Mouse (Mus musculus) forebrain, postnatal 0 days (tissue): ENCODE measurements around the gene Bbc3. TPM values are rescaled to one million over a fixed set of nuclear protein-coding genes. Genes with fewer than 3 reads are reported as not detected.

ENCODE experiments used
- ATAC-seq: fragments of 200-750 bp; cut with Nextera tagmentation; 2 replicates; pipeline ENCODE4 v1.8.0; 2017; ENCODE audit warnings: mild to moderate bottlenecking, moderate library complexity
- DNase-seq: peaks from one replicate; pipeline ENCODE4 v3.0.0-alpha.2; 2015
- H3K27ac ChIP-seq: fragments of 300-500 bp; sonication (generic); 2 replicates; pipeline ENCODE4 v1.5.1; 2014; ENCODE audit warnings: low read depth, mild to moderate bottlenecking, antibody characterized with exemption, low read length, moderate library complexity, mixed read lengths
- H3K27me3 ChIP-seq: fragments of 300-500 bp; sonication (generic); 2 replicates; pipeline ENCODE4 v1.6.1; 2014; ENCODE audit warnings: mild to moderate bottlenecking, low read length, mixed read lengths; ENCODE audit not compliant: insufficient read depth
- H3K36me3 ChIP-seq: fragments of 300-500 bp; sonication (generic); 2 replicates; pipeline ENCODE4 v1.6.1; 2014; ENCODE audit warnings: mild to moderate bottlenecking, moderate library complexity; ENCODE audit not compliant: insufficient read depth
- H3K4me1 ChIP-seq: fragments of 300-500 bp; sonication (generic); 2 replicates; pipeline ENCODE4 v1.6.1; 2014; ENCODE audit warnings: antibody characterized with exemption; ENCODE audit not compliant: insufficient read depth
- H3K4me2 ChIP-seq: fragments of 300-500 bp; sonication (generic); 2 replicates; pipeline ENCODE4 v1.6.1; 2014; ENCODE audit warnings: low read depth, mild to moderate bottlenecking, moderate library complexity
- H3K4me3 ChIP-seq: fragments of 300-500 bp; sonication (generic); 2 replicates; pipeline ENCODE4 v1.5.1; 2014; ENCODE audit warnings: low read depth, low read length, mixed read lengths
- H3K9ac ChIP-seq: fragments of 300-500 bp; sonication (generic); 2 replicates; pipeline ENCODE4 v1.6.1; 2014; ENCODE audit warnings: mild to moderate bottlenecking
- H3K9me3 ChIP-seq: fragments of 300-500 bp; sonication (generic); 2 replicates; pipeline ENCODE4 v1.6.1; 2016; ENCODE audit warnings: low read length
- CTCF ChIP-seq: sonication (generic); IDR thresholded peaks from 2 replicates; pipeline ENCODE4 v1.5.1; 2016; ENCODE audit warnings: antibody characterized with exemption, control low read depth, low read depth
- WGBS: fragments of 180-500 bp; shearing (Covaris S2); extraction: QIAGEN DNeasy Blood & Tissue Kit; methylation state at CpG from one replicate; pipeline ENCODE4 v1.1.7; 2014; 5-methylcytosine and 5-hydroxymethylcytosine counted together
- polyA plus RNA-seq: library from polyadenylated mRNA; unstranded; fragments of >200 nt; fragmentation: Nextera tagmentation; extraction: Ambion mirVana; gene quantifications from 2 replicates; pipeline ENCODE4 v1.2.1, GENCODE M21; 2015
- total RNA-seq: library from RNA; depleted of rRNA; stranded (reverse); fragments of >200 nt; gene quantifications from 2 replicates; pipeline ENCODE4 v1.2.3, GENCODE M21; 2014

Bbc3 gene
- total and polyA plus RNA-seq, 2 experiments from 2014 or later = 40.0 to 41.2 TPM

- H3K9me3 ChIP-seq = no peaks in the 10 kb centered on the region
- no peak overlapping the region for H3K9ac ChIP-seq
- H3K4me2 ChIP-seq = peak overlapping the region; percentile 88; the same call in 1 of the 2 replicates
- ATAC-seq (peak; percentile 56), DNase-seq (peak; percentile 73)
- H3K36me3 ChIP-seq = no peaks in the 10 kb centered on the region
- H3K27ac ChIP-seq = no peak overlapping the region
- no peak overlapping the region for H3K4me3 ChIP-seq
- WGBS = 22% methylated on average over 4 of the region's 4 CpGs
- peaks cover 11% of the 10 kb centered on the region; the same call in 1 of the 2 replicates for H3K4me1 ChIP-seq
- no peaks in the 10 kb centered on the region for H3K27me3 ChIP-seq
- TF ChIP-seq CTCF = no peak
Observed at GRCm38 (mm10) chr7:16294346-16294745, 13.8 kb upstream of the Bbc3 start.

GRCm38 (mm10) chr7:16294837-16295236 lies 13.4 kb upstream of the Bbc3 start:
- DNase-seq (peak; percentile 94), ATAC-seq (peak; percentile 65)
- H3K9me3 ChIP-seq = no peaks in the 10 kb centered on the region
- peak overlapping the region; percentile 50 for H3K4me3 ChIP-seq
- peaks cover 11% of the 10 kb centered on the region; the same call in 1 of the 2 replicates for H3K4me1 ChIP-seq
- H3K9ac ChIP-seq = peak overlapping the region; percentile 23
- TF ChIP-seq CTCF = peak; percentile 98
- peak overlapping the region; percentile 88 for H3K4me2 ChIP-seq
- H3K27ac ChIP-seq = peak overlapping the region; percentile 79
- no peaks in the 10 kb centered on the region for H3K36me3 ChIP-seq
- no peaks in the 10 kb centered on the region for H3K27me3 ChIP-seq
- WGBS = 2% methylated on average over 23 of the region's 23 CpGs

- no peaks in the 10 kb centered on the region for H3K36me3 ChIP-seq
- H3K4me2 ChIP-seq = peak overlapping the region; percentile 88
- 2% methylated on average over 40 of the region's 41 CpGs for WGBS
- DNase-seq (peak; percentile 82), ATAC-seq (peak; percentile 23)
- no peaks in the 10 kb centered on the region for H3K9me3 ChIP-seq
- H3K4me3 ChIP-seq = peak overlapping the region; percentile 50
- H3K9ac ChIP-seq = peak overlapping the region; percentile 23
- H3K27ac ChIP-seq = peak overlapping the region; percentile 79
- H3K27me3 ChIP-seq = no peaks in the 10 kb centered on the region
- peaks cover 11% of the 10 kb centered on the region; the same call in 1 of the 2 replicates for H3K4me1 ChIP-seq
- no peak for TF ChIP-seq CTCF
Observed at GRCm38 (mm10) chr7:16295321-16295900, 12.8 kb upstream of the Bbc3 start.

- WGBS = 41% methylated on average over 2 of the region's 2 CpGs
- Histone ChIP-seq H3K36me3 (no peaks in the 10 kb centered on the region), H3K27me3 (no peaks in the 10 kb centered on the region), H3K4me3 (no peak overlapping the region), H3K4me1 (peaks cover 11% of the 10 kb centered on the region; the same call in 1 of the 2 replicates), H3K9ac (no peak overlapping the region), H3K9me3 (no peaks in the 10 kb centered on the region), H3K4me2 (peak overlapping the region; percentile 61), H3K27ac (no peak overlapping the region)
- TF ChIP-seq CTCF = no peak
- no peak for DNase-seq
- ATAC-seq = no peak
Observed at GRCm38 (mm10) chr7:16296146-16296545, 12.0 kb upstream of the Bbc3 start.

GRCm38 (mm10) chr7:16296766-16297390 lies 11.3 kb upstream of the Bbc3 start:
- DNase-seq (peak; percentile 85), ATAC-seq (peak; percentile 21; the same call in 1 of the 2 replicates)
- peak; percentile 60 for TF ChIP-seq CTCF
- Histone ChIP-seq H3K27ac (peak overlapping the region; percentile 24; the same call in 1 of the 2 replicates), H3K9me3 (no peaks in the 10 kb centered on the region), H3K27me3 (no peaks in the 10 kb centered on the region), H3K9ac (peak overlapping the region; percentile 45), H3K4me2 (peak overlapping the region; percentile 61), H3K36me3 (no peaks in the 10 kb centered on the region), H3K4me3 (peak overlapping the region; percentile 31), H3K4me1 (peaks cover 11% of the 10 kb centered on the region; the same call in 1 of the 2 replicates)
- WGBS = under 1% methylated on average over 22 of the region's 22 CpGs

- Histone ChIP-seq H3K27me3 (no peaks in the 10 kb centered on the region), H3K4me3 (no peak overlapping the region), H3K36me3 (no peaks in the 10 kb centered on the region), H3K27ac (no peak overlapping the region), H3K9ac (no peak overlapping the region), H3K4me2 (no peak overlapping the region), H3K9me3 (no peaks in the 10 kb centered on the region), H3K4me1 (peaks cover 11% of the 10 kb centered on the region; the same call in 1 of the 2 replicates)
- DNase-seq = no peak
- TF ChIP-seq CTCF = no peak
- 65% methylated on average over 2 of the region's 2 CpGs for WGBS
- no peak for ATAC-seq
Observed at GRCm38 (mm10) chr7:16297616-16298015, 10.6 kb upstream of the Bbc3 start.

- ATAC-seq = no peak
- Histone ChIP-seq H3K4me2 (peak overlapping the region; percentile 80), H3K27me3 (no peaks in the 10 kb centered on the region), H3K27ac (no peak overlapping the region), H3K36me3 (no peaks in the 10 kb centered on the region), H3K9ac (no peak overlapping the region), H3K9me3 (no peaks in the 10 kb centered on the region), H3K4me1 (peaks cover 11% of the 10 kb centered on the region; the same call in 1 of the 2 replicates), H3K4me3 (peak overlapping the region; percentile 46)
- 79% methylated on average over 5 of the region's 5 CpGs for WGBS
- TF ChIP-seq CTCF = no peak
- DNase-seq = no peak
Observed at GRCm38 (mm10) chr7:16298927-16299326, 9.3 kb upstream of the Bbc3 start.
